Mouse (Mus musculus) midbrain, embryonic 12.5 days (tissue): ENCODE results near the gene Slc31a2. TPM values are rescaled to one million over a fixed set of nuclear protein-coding genes. Genes with fewer than 3 reads are reported as not detected.

Source experiments
- ATAC-seq: fragments of 200-750 bp; cut with Nextera tagmentation; 2 replicates; pipeline ENCODE4 v1.8.0; 2017; ENCODE audit warnings: low read depth, moderate TSS enrichment, moderate library complexity; ENCODE audit not compliant: low FRiP score
- H3K27ac ChIP-seq: fragments of 300-500 bp; sonication (generic); replicated peaks from 2 replicates; pipeline ENCODE4 v1.5.1; 2016; ENCODE audit warnings: mild to moderate bottlenecking
- H3K27me3 ChIP-seq: fragments of 300-500 bp; sonication (generic); 2 replicates; pipeline ENCODE4 v1.6.1; 2016; ENCODE audit warnings: mild to moderate bottlenecking
- H3K36me3 ChIP-seq: fragments of 300-500 bp; sonication (generic); 2 replicates; pipeline ENCODE4 v1.6.1; 2016
- H3K4me1 ChIP-seq: fragments of 300-500 bp; sonication (generic); 2 replicates; pipeline ENCODE4 v1.6.1; 2016
- H3K4me2 ChIP-seq: fragments of 300-500 bp; sonication (generic); replicated peaks from 2 replicates; pipeline ENCODE4 v1.6.1; 2016; ENCODE audit warnings: mild to moderate bottlenecking, moderate library complexity
- H3K4me3 ChIP-seq: fragments of 300-500 bp; sonication (generic); 2 replicates; pipeline ENCODE4 v1.5.1; 2016; ENCODE audit warnings: mild to moderate bottlenecking
- H3K9ac ChIP-seq: fragments of 300-500 bp; sonication (generic); replicated peaks from 2 replicates; pipeline ENCODE4 v1.6.1; 2016; ENCODE audit warnings: mild to moderate bottlenecking, moderate library complexity
- H3K9me3 ChIP-seq: fragments of 300-500 bp; sonication (generic); 2 replicates; pipeline ENCODE4 v1.6.1; 2016; ENCODE audit warnings: mild to moderate bottlenecking
- WGBS: fragments of 180-500 bp; shearing (Covaris S2); methylation state at CpG from one replicate; pipeline ENCODE4 v1.1.7; 2016; 5-methylcytosine and 5-hydroxymethylcytosine counted together
- polyA plus RNA-seq: library from polyadenylated mRNA; unstranded; fragments of >200 nt; fragmentation: Nextera tagmentation; extraction: Ambion mirVana; gene quantifications from 2 replicates; pipeline ENCODE4 v1.2.1, GENCODE M21; 2016

Gene Slc31a2
- polyA plus RNA-seq, 1 experiment from 2014 or later, result 9.5 TPM

DNA sequence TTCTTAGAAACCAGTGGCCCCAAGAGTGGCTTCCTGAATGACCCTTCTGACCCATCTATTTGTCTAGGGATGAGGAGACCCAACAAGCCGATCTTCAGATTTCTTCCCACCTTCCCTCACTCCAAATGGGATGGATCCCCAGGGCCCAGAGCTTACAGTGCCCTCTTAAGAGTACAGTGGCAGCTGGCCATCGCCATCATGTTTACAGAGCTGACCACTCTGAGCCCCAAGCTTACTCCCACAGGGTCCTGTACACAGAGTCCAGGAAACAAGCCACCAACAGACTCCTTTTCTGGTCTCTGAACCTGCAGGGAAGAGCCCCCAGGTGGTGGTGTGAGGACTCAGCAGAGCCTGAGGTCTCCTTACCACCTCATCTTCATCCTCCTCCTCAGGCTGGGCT is 40.4 kb downstream of the Slc31a2 start:
- no peak overlapping the region for H3K27ac ChIP-seq
- 50% methylated on average over 2 of the region's 2 CpGs for WGBS
- H3K27me3 ChIP-seq, result no peaks in the 10 kb centered on the region
- H3K9ac ChIP-seq, result no peak overlapping the region
- no peak overlapping the region for H3K4me2 ChIP-seq
- no peaks in the 10 kb centered on the region for H3K9me3 ChIP-seq
- H3K4me1 ChIP-seq, result no peaks in the 10 kb centered on the region
- H3K36me3 ChIP-seq, result peaks cover 77% of the 10 kb centered on the region
- no peak overlapping the region for H3K4me3 ChIP-seq
- ATAC-seq, result no peak

GRCm38 (mm10) chr4:62303288-62303687 is 40.9 kb downstream of the Slc31a2 start:
- 92% methylated on average over 1 of the region's 1 CpGs for WGBS
- H3K4me2 ChIP-seq, result no peak overlapping the region
- H3K4me1 ChIP-seq, result no peaks in the 10 kb centered on the region
- H3K27me3 ChIP-seq, result no peaks in the 10 kb centered on the region
- H3K9me3 ChIP-seq, result no peaks in the 10 kb centered on the region
- peaks cover 77% of the 10 kb centered on the region for H3K36me3 ChIP-seq
- H3K27ac ChIP-seq, result no peak overlapping the region
- H3K4me3 ChIP-seq, result no peak overlapping the region
- no peak for ATAC-seq
- no peak overlapping the region for H3K9ac ChIP-seq

- H3K36me3 ChIP-seq, result peaks cover 64% of the 10 kb centered on the region
- no peak for ATAC-seq
- no peak overlapping the region for H3K9ac ChIP-seq
- no peak overlapping the region for H3K27ac ChIP-seq
- H3K4me1 ChIP-seq, result no peaks in the 10 kb centered on the region
- H3K27me3 ChIP-seq, result no peaks in the 10 kb centered on the region
- WGBS, result 89% methylated on average over 1 of the region's 1 CpGs
- no peak overlapping the region for H3K4me3 ChIP-seq
- no peaks in the 10 kb centered on the region for H3K9me3 ChIP-seq
- no peak overlapping the region for H3K4me2 ChIP-seq
Observed at GRCm38 (mm10) chr4:62306301-62306700, 43.9 kb downstream of the Slc31a2 start.

GRCm38 (mm10) chr4:62306840-62307239 is 44.5 kb downstream of the Slc31a2 start:
- H3K36me3 ChIP-seq, result peaks cover 63% of the 10 kb centered on the region
- no peaks in the 10 kb centered on the region for H3K27me3 ChIP-seq
- no peaks in the 10 kb centered on the region for H3K4me1 ChIP-seq
- H3K9ac ChIP-seq, result no peak overlapping the region
- no peak overlapping the region for H3K4me2 ChIP-seq
- 89% methylated on average over 4 of the region's 4 CpGs for WGBS
- no peak overlapping the region for H3K27ac ChIP-seq
- H3K4me3 ChIP-seq, result no peak overlapping the region
- ATAC-seq, result no peak
- no peaks in the 10 kb centered on the region for H3K9me3 ChIP-seq

- Histone ChIP-seq H3K4me3 (no peak overlapping the region), H3K9ac (no peak overlapping the region), H3K9me3 (no peaks in the 10 kb centered on the region), H3K4me1 (no peaks in the 10 kb centered on the region), H3K27me3 (no peaks in the 10 kb centered on the region), H3K27ac (no peak overlapping the region), H3K4me2 (no peak overlapping the region), H3K36me3 (peaks cover 64% of the 10 kb centered on the region)
- ATAC-seq, result no peak
Observed at GRCm38 (mm10) chr4:62308406-62308805, 46.0 kb downstream of the Slc31a2 start.

DNA sequence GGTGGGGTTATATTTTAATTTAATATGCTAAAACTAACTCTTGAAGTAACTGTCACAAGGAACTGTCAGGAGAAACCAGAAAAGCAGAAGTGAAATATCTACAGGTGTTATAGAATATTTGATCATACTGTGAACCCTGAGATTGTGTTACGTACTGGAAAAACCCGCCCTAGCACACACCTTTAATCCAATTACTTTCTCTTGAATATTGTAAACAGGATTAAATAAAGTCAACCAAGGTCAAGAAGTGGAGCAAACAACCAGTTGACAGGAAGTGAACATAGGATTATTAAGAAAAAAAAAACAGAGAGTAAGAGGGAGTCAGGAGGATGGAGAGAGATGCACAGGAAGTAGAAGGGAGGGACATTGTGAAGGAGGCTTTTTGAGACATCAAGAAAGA is 50.5 kb downstream of the Slc31a2 start:
- Histone ChIP-seq H3K36me3 (peaks cover 42% of the 10 kb centered on the region), H3K4me1 (no peaks in the 10 kb centered on the region), H3K27me3 (no peaks in the 10 kb centered on the region), H3K4me3 (no peak overlapping the region), H3K4me2 (no peak overlapping the region), H3K9me3 (no peaks in the 10 kb centered on the region), H3K9ac (no peak overlapping the region), H3K27ac (no peak overlapping the region)
- WGBS, result 94% methylated on average over 2 of the region's 2 CpGs
- no peak for ATAC-seq

DNA sequence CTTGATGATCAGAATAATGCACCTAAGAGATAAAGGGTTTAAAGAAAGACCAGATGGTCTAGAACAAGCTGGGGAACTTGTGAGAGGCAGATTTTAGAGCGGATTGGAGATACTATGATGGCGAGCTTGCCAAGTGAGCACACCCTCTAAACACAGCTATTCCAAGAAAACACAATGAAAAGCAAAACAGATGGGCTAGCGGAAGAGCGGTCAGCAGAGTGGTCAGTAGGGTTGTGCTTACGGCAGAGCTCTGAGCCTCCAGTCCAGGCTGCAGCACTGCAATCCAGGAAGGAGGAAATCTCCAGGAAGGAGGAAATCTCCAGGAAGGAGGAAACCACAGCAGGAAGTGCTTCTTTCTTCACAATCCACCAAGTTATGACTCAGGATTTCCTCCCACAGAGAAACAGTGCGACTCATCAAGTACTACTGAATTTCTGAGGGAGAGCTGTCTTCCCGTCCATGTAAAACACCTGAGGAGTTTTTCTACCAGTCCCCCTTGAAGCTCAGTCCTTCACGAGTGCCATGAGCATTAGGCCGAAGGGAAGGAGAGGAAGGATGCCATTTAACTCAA is 51.4 kb downstream of the Slc31a2 start:
- Histone ChIP-seq H3K4me1 (no peaks in the 10 kb centered on the region), H3K9me3 (no peaks in the 10 kb centered on the region), H3K27me3 (no peaks in the 10 kb centered on the region), H3K9ac (no peak overlapping the region), H3K4me3 (no peak overlapping the region), H3K4me2 (no peak overlapping the region), H3K36me3 (peaks cover 35% of the 10 kb centered on the region), H3K27ac (no peak overlapping the region)
- 89% methylated on average over 9 of the region's 9 CpGs for WGBS
- ATAC-seq, result no peak

GRCm38 (mm10) chr4:62314516-62314915 is 52.2 kb downstream of the Slc31a2 start:
- 78% methylated on average over 3 of the region's 3 CpGs for WGBS
- Histone ChIP-seq H3K36me3 (peaks cover 43% of the 10 kb centered on the region), H3K27ac (no peak overlapping the region)

GRCm38 (mm10) chr4:62316456-62316855 is 54.1 kb downstream of the Slc31a2 start:
- ATAC-seq, result no peak
- 88% methylated on average over 2 of the region's 2 CpGs for WGBS
- H3K4me2 ChIP-seq, result no peak overlapping the region
- no peak overlapping the region for H3K27ac ChIP-seq
- H3K9me3 ChIP-seq, result no peaks in the 10 kb centered on the region
- peaks cover 52% of the 10 kb centered on the region for H3K36me3 ChIP-seq
- no peak overlapping the region for H3K4me3 ChIP-seq
- no peaks in the 10 kb centered on the region for H3K27me3 ChIP-seq
- H3K4me1 ChIP-seq, result no peaks in the 10 kb centered on the region
- H3K9ac ChIP-seq, result no peak overlapping the region

More at GRCm38 (mm10) chr4:62314516-62314915, 52.2 kb downstream of the Slc31a2 start:
- Histone ChIP-seq H3K9ac (no peak overlapping the region), H3K27me3 (no peaks in the 10 kb centered on the region), H3K4me3 (no peak overlapping the region), H3K9me3 (no peaks in the 10 kb centered on the region), H3K4me2 (no peak overlapping the region), H3K4me1 (no peaks in the 10 kb centered on the region)
- ATAC-seq, result no peak

GRCm38 (mm10) chr4:62318294-62318693 is 55.9 kb downstream of the Slc31a2 start:
- H3K27ac ChIP-seq, result no peak overlapping the region
- ATAC-seq, result no peak

GRCm38 (mm10) chr4:62322684-62323083 is 60.3 kb downstream of the Slc31a2 start:
- Histone ChIP-seq H3K4me1 (no peaks in the 10 kb centered on the region), H3K9me3 (no peaks in the 10 kb centered on the region), H3K4me2 (no peak overlapping the region), H3K9ac (no peak overlapping the region), H3K4me3 (no peak overlapping the region), H3K27me3 (no peaks in the 10 kb centered on the region), H3K36me3 (peaks cover 60% of the 10 kb centered on the region), H3K27ac (no peak overlapping the region)
- WGBS, result 94% methylated on average over 3 of the region's 3 CpGs
- no peak for ATAC-seq

More at GRCm38 (mm10) chr4:62318294-62318693, 55.9 kb downstream of the Slc31a2 start:
- Histone ChIP-seq H3K36me3 (peaks cover 54% of the 10 kb centered on the region), H3K27me3 (no peaks in the 10 kb centered on the region), H3K4me1 (no peaks in the 10 kb centered on the region), H3K9me3 (no peaks in the 10 kb centered on the region), H3K4me3 (no peak overlapping the region), H3K4me2 (no peak overlapping the region), H3K9ac (no peak overlapping the region)
- 85% methylated on average over 1 of the region's 1 CpGs for WGBS

DNA sequence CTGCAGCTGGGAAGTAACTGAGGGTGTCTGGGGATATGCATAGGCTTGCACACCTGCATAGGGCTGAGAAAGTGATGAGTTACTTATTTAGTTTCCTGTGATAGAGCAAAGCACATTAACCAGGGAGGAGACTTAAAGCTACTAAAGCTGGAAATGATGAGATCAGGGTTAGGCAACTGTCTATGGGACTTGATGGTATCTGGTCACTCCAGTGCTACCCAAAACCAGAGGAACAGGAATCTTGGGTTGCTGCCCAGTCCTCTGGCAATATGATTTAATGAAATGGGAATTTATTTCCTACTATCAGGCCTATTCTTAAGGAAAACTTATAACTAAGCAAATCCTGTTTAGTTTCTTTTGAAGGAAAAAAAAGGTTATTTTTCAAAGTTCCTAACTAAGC is 63.7 kb downstream of the Slc31a2 start:
- no peak overlapping the region for H3K27ac ChIP-seq
- no peak overlapping the region for H3K4me3 ChIP-seq
- no peak overlapping the region for H3K4me2 ChIP-seq
- H3K9ac ChIP-seq, result no peak overlapping the region
- H3K4me1 ChIP-seq, result no peaks in the 10 kb centered on the region
- H3K27me3 ChIP-seq, result no peaks in the 10 kb centered on the region
- no peak for ATAC-seq
- H3K9me3 ChIP-seq, result no peaks in the 10 kb centered on the region
- peaks cover 58% of the 10 kb centered on the region for H3K36me3 ChIP-seq

- no peak for ATAC-seq
- H3K36me3 ChIP-seq, result peaks cover 49% of the 10 kb centered on the region
- H3K4me1 ChIP-seq, result no peaks in the 10 kb centered on the region
- H3K4me3 ChIP-seq, result no peak overlapping the region
- no peaks in the 10 kb centered on the region for H3K27me3 ChIP-seq
- no peak overlapping the region for H3K27ac ChIP-seq
- H3K4me2 ChIP-seq, result no peak overlapping the region
- no peaks in the 10 kb centered on the region for H3K9me3 ChIP-seq
- H3K9ac ChIP-seq, result no peak overlapping the region
- 87% methylated on average over 6 of the region's 6 CpGs for WGBS
Observed at GRCm38 (mm10) chr4:62328941-62329660, 66.7 kb downstream of the Slc31a2 start.
